Mouse (Mus musculus) hindbrain, embryonic 15.5 days (tissue): Measurements from ENCODE around the gene Edc3. TPM values are rescaled to one million over a fixed set of nuclear protein-coding genes. Genes with fewer than 3 reads are reported as not detected.

ENCODE experiments used
- ATAC-seq: fragments of 200-750 bp; cut with Nextera tagmentation; 2 replicates; pipeline ENCODE4 v1.8.0; 2017; ENCODE audit warnings: low read depth, moderate number of reproducible peaks, moderate TSS enrichment; ENCODE audit not compliant: low FRiP score
- H3K27ac ChIP-seq: fragments of 300-500 bp; sonication (generic); replicated peaks from 2 replicates; pipeline ENCODE4 v1.5.1; 2015; ENCODE audit warnings: mild to moderate bottlenecking, inconsistent platforms
- H3K27me3 ChIP-seq: fragments of 300-500 bp; sonication (generic); 2 replicates; pipeline ENCODE4 v1.6.1; 2015; ENCODE audit warnings: control low read depth, inconsistent platforms
- H3K36me3 ChIP-seq: fragments of 300-500 bp; sonication (generic); 2 replicates; pipeline ENCODE4 v1.6.1; 2015; ENCODE audit warnings: control low read depth, inconsistent platforms
- H3K4me1 ChIP-seq: fragments of 300-500 bp; sonication (generic); replicated peaks from 2 replicates; pipeline ENCODE4 v1.6.1; 2015; ENCODE audit warnings: control low read depth, inconsistent platforms
- H3K4me2 ChIP-seq: fragments of 300-500 bp; sonication (generic); 2 replicates; pipeline ENCODE4 v1.6.1; 2015; ENCODE audit warnings: moderate library complexity, mild to moderate bottlenecking, inconsistent platforms
- H3K4me3 ChIP-seq: fragments of 300-500 bp; sonication (generic); 2 replicates; pipeline ENCODE4 v1.5.1; 2015; ENCODE audit warnings: mild to moderate bottlenecking, inconsistent platforms
- H3K9ac ChIP-seq: fragments of 300-500 bp; sonication (generic); 2 replicates; pipeline ENCODE4 v1.6.1; 2015; ENCODE audit warnings: inconsistent platforms
- H3K9me3 ChIP-seq: fragments of 300-500 bp; sonication (generic); 2 replicates; pipeline ENCODE4 v1.6.1; 2016; ENCODE audit warnings: control low read depth, inconsistent platforms
- WGBS: fragments of 180-500 bp; shearing (Covaris S2); methylation state at CpG from one replicate; pipeline ENCODE4 v1.1.7; 2015; 5-methylcytosine and 5-hydroxymethylcytosine counted together
- polyA plus RNA-seq: library from polyadenylated mRNA; unstranded; fragments of >200 nt; fragmentation: Nextera tagmentation; extraction: Ambion mirVana; gene quantifications from 2 replicates; pipeline ENCODE4 v1.2.1, GENCODE M21; 2015

Gene Edc3
- polyA plus RNA-seq, 1 experiment from 2014 or later: 31.0 TPM

DNA sequence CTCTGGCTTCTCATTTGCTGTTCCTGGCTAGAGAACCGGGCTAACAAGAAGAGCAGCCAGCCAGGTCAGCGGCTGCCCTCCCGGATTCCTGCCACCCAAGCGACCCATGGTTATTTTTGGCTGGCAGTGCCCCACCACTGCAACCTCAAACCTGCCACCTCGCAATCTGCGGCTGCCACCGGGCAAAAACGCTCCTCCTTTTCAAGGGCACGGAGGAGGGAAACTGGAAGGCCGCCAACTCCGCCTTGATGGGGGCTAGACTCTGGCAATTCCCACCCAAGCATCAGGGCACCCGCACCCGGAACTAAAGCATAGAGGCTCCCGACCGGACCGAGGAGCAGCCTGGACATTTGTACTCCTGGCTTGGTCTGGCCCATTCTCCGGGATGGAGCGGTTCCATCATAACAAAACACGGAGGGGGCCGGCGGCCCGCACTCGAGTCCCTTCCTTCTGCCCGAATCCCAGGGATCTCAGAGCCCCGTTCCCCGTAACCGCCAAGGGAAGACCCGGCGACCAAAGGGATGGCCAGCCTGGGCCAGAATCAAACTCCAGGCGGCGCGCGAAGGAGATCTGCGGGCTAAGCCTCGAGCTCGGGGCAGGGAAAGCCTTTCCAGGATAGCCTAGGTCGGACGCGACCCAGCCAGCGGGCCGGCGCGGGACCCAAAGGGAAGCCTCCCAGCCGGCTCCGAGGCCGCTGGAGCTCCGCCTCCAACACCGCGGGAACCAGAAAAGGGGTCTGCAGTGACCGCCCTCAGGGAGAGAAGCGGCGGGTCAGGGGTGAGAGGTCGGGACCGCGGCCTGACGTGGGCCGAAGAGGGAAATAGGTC is 56.0 kb downstream of the Edc3 start:
- no peaks in the 10 kb centered on the region for H3K9me3 ChIP-seq
- peaks cover 38% of the 10 kb centered on the region for H3K4me1 ChIP-seq
- peak overlapping the region; percentile 99 for H3K27ac ChIP-seq
- under 1% methylated on average over 57 of the region's 57 CpGs for WGBS
- peak overlapping the region; percentile 97 for H3K4me3 ChIP-seq
- ATAC-seq: peak; percentile 47
- no peaks in the 10 kb centered on the region for H3K27me3 ChIP-seq
- peaks cover 21% of the 10 kb centered on the region for H3K36me3 ChIP-seq
- H3K4me2 ChIP-seq: peak overlapping the region; percentile 83
- H3K9ac ChIP-seq: peak overlapping the region; percentile 96

- Histone ChIP-seq H3K27ac (peak overlapping the region; percentile 99), H3K4me2 (peak overlapping the region; percentile 83), H3K9me3 (no peaks in the 10 kb centered on the region), H3K4me1 (peaks cover 38% of the 10 kb centered on the region), H3K27me3 (no peaks in the 10 kb centered on the region), H3K36me3 (peaks cover 15% of the 10 kb centered on the region), H3K4me3 (peak overlapping the region; percentile 97), H3K9ac (peak overlapping the region; percentile 96)
- 0% methylated on average over 45 of the region's 45 CpGs for WGBS
- ATAC-seq: peak; percentile 92
Observed at GRCm38 (mm10) chr9:57764974-57765363, 56.6 kb downstream of the Edc3 start.

DNA sequence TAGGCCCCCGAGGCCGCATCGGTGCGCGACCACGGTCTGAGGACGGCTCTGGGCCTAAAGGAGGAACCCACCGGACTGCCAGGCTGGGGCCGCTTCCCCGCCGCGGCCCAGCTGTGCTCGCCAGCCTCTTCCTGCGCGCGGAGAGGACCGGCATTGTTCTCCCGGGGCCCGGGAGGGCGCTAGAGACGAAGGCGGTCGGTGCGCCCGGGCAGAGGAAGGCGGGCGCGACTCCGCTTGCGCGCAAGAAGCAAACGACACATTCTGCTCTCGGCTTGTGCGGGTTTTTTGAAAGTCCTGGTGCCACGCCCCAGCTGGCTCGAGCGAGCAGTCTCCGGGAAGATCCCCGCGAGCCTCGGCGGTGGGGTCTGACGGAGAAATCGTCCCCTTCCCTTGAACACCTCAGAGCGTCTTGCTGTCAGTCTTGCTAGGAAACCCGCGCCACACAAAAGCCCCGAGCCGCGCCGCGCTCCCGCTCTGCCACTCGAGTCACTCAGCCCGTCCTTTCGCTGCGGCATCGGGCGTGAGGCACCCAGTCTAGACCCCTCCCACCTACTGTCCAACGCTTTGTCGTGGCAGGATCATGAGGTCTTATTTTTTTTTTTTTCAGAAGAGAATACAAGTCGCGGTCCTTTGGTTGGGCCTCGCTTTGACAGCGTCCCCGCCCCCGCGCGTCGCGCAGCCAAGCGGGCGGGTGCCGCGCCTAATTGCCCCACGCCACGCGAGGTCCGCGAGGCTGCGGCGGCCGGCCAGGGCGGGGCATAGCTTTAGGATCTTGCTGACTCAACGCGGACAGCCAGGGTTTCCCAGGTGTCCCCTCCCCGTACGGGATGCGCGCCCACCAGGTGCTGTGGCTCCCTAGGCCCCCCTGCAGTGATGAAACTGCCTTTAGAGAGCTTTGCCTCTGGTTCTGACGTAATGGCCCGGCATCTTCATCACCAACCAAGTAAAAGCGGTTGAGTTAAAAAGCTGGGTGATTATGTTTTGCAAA is 57.3 kb downstream of the Edc3 start, which contains the start of gene Clk3:
Gene Clk3, minus strand, starts transcription at position 497 of the 988 bp plus-strand sequence.
- H3K4me3 ChIP-seq: peak within 1 kb of the TSS; percentile 97
- H3K27me3 ChIP-seq: no peaks in the 10 kb centered on the region
- ATAC-seq: peak; percentile 77
- H3K9me3 ChIP-seq: no peaks in the 10 kb centered on the region
- H3K4me1 ChIP-seq: peaks cover 38% of the 10 kb centered on the region
- H3K9ac ChIP-seq: peak within 1 kb of the TSS; percentile 96
- H3K36me3 ChIP-seq: peaks cover 9% of the 10 kb centered on the region
- H3K27ac ChIP-seq: peak within 1 kb of the TSS; percentile 99
- peak within 1 kb of the TSS; percentile 83 for H3K4me2 ChIP-seq
- under 1% methylated on average over 93 of the region's 93 CpGs for WGBS

GRCm38 (mm10) chr9:57766431-57766830 is 58.1 kb downstream of the Edc3 start:
- H3K27ac ChIP-seq: peak overlapping the region; percentile 99
- H3K4me3 ChIP-seq: peak overlapping the region; percentile 97
- H3K27me3 ChIP-seq: no peaks in the 10 kb centered on the region
- H3K4me2 ChIP-seq: peak overlapping the region; percentile 83
- peaks cover 38% of the 10 kb centered on the region for H3K4me1 ChIP-seq
- H3K36me3 ChIP-seq: peaks cover 2% of the 10 kb centered on the region; the same call in 1 of the 2 replicates
- no peak for ATAC-seq
- H3K9ac ChIP-seq: no peak overlapping the region
- H3K9me3 ChIP-seq: no peaks in the 10 kb centered on the region
- 25% methylated on average over 6 of the region's 6 CpGs for WGBS

- Histone ChIP-seq H3K9ac (no peak overlapping the region), H3K36me3 (no peaks in the 10 kb centered on the region), H3K9me3 (no peaks in the 10 kb centered on the region), H3K4me1 (peaks cover 30% of the 10 kb centered on the region), H3K4me2 (no peak overlapping the region), H3K4me3 (no peak overlapping the region), H3K27ac (no peak overlapping the region), H3K27me3 (no peaks in the 10 kb centered on the region)
- ATAC-seq: no peak
- 98% methylated on average over 4 of the region's 4 CpGs for WGBS
Observed at GRCm38 (mm10) chr9:57767231-57767630, 58.9 kb downstream of the Edc3 start.

DNA sequence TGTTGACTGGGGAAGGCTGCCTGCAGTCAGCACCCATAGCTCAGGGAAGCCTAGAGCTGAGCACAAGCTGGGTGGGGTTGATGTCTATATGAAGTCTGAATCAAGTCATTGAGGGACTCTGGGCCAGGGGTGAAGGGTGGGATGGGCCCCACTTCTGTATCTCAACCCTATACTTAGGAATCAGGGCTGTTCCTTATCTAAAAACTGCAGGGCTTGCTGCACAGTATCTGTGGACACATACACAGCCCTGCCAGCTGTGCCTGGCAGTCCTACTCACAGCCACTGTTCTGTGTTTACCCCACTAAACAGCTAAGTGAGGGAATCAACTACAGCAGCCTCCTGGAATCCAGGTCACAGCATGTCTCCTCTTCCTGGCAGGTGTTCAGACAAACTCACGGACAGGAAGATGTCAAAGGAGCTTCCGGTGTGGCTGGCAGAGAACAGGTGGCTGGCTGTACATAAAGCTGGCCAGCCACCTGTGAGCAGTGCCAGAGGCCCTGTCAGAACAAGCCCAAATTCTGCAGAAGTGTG is 61.3 kb downstream of the Edc3 start:
- Histone ChIP-seq H3K9ac (no peak overlapping the region), H3K27me3 (no peaks in the 10 kb centered on the region), H3K4me2 (no peak overlapping the region), H3K4me3 (no peak overlapping the region), H3K4me1 (peaks cover 9% of the 10 kb centered on the region), H3K36me3 (no peaks in the 10 kb centered on the region), H3K27ac (no peak overlapping the region), H3K9me3 (no peaks in the 10 kb centered on the region)
- no peak for ATAC-seq
- WGBS: 74% methylated on average over 2 of the region's 2 CpGs

DNA sequence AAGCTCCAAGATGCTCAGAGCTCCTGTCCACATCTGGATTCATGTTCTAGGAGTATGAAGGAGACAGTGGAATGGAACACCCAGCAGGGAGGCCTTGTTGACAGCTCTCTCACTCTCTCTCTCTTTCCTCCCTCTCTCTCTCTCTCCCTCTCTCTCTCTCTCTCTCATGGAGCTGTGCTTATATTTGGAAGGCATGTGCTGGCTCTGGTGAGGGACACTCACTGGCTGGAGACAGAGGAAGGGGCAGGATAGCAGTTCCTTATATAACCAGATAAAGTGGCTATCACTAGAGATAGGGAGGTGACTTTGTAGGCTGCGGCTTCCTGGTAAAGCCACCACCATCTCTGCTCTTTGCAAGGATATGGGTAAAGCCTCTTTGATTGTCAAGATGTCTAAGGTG is 61.9 kb downstream of the Edc3 start:
- WGBS: 82% methylated on average over 1 of the region's 1 CpGs
- no peak for ATAC-seq

GRCm38 (mm10) chr9:57770836-57771235 is 62.5 kb downstream of the Edc3 start:
- H3K27me3 ChIP-seq: no peaks in the 10 kb centered on the region
- no peak overlapping the region for H3K4me3 ChIP-seq
- 88% methylated on average over 2 of the region's 2 CpGs for WGBS
- H3K36me3 ChIP-seq: no peaks in the 10 kb centered on the region
- H3K9me3 ChIP-seq: no peaks in the 10 kb centered on the region
- H3K27ac ChIP-seq: no peak overlapping the region
- no peak overlapping the region for H3K4me2 ChIP-seq
- no peak overlapping the region for H3K9ac ChIP-seq
- peaks cover 9% of the 10 kb centered on the region for H3K4me1 ChIP-seq
- no peak for ATAC-seq

More for the DNA sequence above, 61.9 kb downstream of the Edc3 start:
- Histone ChIP-seq H3K27ac (no peak overlapping the region), H3K36me3 (no peaks in the 10 kb centered on the region), H3K4me2 (no peak overlapping the region), H3K4me3 (no peak overlapping the region), H3K9me3 (no peaks in the 10 kb centered on the region), H3K4me1 (peaks cover 9% of the 10 kb centered on the region), H3K9ac (no peak overlapping the region), H3K27me3 (no peaks in the 10 kb centered on the region)

DNA sequence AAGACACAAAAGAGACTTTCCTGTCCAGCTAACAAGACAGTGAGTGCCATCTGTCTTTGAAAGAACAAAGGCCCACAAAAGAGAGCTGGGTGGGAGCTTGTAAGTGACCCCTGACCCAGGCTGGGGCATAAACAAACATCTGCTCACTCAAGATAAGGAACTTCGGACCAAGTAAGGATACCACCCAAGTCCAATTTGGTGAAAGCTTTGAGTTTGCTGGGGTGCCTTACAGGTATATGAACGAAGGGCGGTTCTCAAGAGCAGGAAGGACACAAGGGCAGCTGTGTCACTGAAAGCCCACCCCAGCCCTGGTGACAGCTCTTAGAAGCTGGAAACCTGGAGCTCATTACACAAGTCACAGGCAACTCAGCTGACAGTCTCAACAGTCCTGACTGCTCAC is 65.4 kb downstream of the Edc3 start:
- Histone ChIP-seq H3K27ac (no peak overlapping the region), H3K9ac (no peak overlapping the region), H3K36me3 (no peaks in the 10 kb centered on the region), H3K4me3 (no peak overlapping the region), H3K27me3 (no peaks in the 10 kb centered on the region), H3K4me1 (no peaks in the 10 kb centered on the region), H3K4me2 (no peak overlapping the region), H3K9me3 (no peaks in the 10 kb centered on the region)
- WGBS: 80% methylated on average over 3 of the region's 3 CpGs
- no peak for ATAC-seq

GRCm38 (mm10) chr9:57774168-57774567 is 65.8 kb downstream of the Edc3 start:
- H3K4me3 ChIP-seq: no peak overlapping the region
- H3K4me1 ChIP-seq: no peaks in the 10 kb centered on the region
- no peak overlapping the region for H3K4me2 ChIP-seq
- no peak for ATAC-seq
- no peak overlapping the region for H3K27ac ChIP-seq
- H3K9ac ChIP-seq: no peak overlapping the region
- H3K36me3 ChIP-seq: no peaks in the 10 kb centered on the region
- WGBS: 5% methylated on average over 1 of the region's 1 CpGs
- no peaks in the 10 kb centered on the region for H3K9me3 ChIP-seq
- H3K27me3 ChIP-seq: no peaks in the 10 kb centered on the region

DNA sequence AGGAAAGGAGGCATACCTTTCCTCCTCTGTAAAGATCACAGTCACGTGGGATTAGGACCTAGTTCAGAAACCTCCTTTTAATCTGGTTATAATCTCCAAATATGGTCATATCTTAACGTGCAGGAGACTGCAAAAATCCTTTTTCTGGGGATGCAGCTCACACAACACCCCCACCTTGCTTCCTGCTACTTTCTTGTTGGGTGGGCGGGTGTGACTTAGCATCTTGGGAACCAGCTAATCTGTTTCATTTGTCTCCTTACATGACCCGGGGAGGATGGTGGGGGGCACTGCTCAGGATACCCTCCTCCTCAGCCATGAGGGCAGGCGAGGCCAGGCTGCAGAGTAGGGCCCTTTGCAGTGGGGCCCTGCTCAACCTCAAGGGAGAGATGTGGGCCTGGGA is 66.7 kb downstream of the Edc3 start:
- Histone ChIP-seq H3K27me3 (no peaks in the 10 kb centered on the region), H3K4me2 (no peak overlapping the region), H3K4me1 (no peaks in the 10 kb centered on the region), H3K9me3 (no peaks in the 10 kb centered on the region), H3K36me3 (no peaks in the 10 kb centered on the region), H3K4me3 (no peak overlapping the region), H3K27ac (no peak overlapping the region), H3K9ac (no peak overlapping the region)
- 76% methylated on average over 5 of the region's 5 CpGs for WGBS
- no peak for ATAC-seq

DNA sequence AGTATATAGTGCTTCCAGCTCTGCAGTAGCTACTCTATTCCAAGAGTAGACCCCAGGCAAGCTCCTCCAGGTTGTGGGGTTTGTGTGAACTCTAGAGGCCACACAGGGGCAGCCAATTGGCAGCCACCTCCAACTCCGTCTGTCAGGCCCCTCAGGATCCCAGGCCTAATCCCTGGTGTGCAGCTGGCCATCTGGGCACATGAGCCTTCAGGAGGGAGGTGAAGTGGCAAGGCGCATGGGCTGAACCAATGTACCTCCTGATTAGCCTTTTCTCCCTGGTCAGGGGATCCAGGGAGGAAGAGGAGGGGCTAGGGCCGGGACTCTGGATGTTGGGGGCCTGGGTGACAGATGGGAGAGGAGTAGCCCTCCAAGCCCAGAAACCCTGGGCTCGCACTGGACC is 67.4 kb downstream of the Edc3 start:
- H3K4me3 ChIP-seq: no peak overlapping the region
- no peaks in the 10 kb centered on the region for H3K4me1 ChIP-seq
- H3K9me3 ChIP-seq: no peaks in the 10 kb centered on the region
- ATAC-seq: no peak
- WGBS: 61% methylated on average over 4 of the region's 4 CpGs
- no peak overlapping the region for H3K4me2 ChIP-seq
- no peak overlapping the region for H3K27ac ChIP-seq
- H3K27me3 ChIP-seq: no peaks in the 10 kb centered on the region
- no peak overlapping the region for H3K9ac ChIP-seq
- no peaks in the 10 kb centered on the region for H3K36me3 ChIP-seq
